Mouse (Mus musculus): ENCODE results near the gene Bud23. TPM values are rescaled to one million over a fixed set of nuclear protein-coding genes. Genes with fewer than 3 reads are reported as not detected.
"Not testable (repeated sequence)": the region's sequence is repeated elsewhere in the genome, so short reads cannot be mapped to it uniquely, and the experiment has no call there.

Gene Bud23
- total RNA-seq, 2 experiments from 2014 or later = 49.0 to 57.9 TPM

DNA sequence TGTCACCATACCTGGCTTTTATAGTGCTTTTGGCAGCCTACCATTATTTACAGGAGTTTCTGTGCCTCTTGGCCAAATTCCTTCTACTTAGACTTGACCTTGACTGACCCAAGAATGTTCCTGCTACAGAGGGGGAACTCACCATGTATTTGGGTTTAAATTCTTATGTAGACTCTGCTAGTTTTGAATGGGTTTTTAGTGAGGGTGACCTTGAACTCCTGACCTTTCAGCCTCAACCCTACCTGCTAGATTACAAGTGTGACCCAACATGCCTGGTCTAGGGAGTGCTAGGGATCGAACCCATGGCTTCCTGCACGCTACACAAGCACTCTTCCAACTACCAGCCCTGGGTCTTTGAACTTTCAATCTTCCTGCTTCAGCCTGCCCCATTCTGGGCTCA lies 7.3 kb upstream of the Bud23 start:
- DNase-seq (ENCODE audit: low spot score in 2 of 2) = no peak

DNA sequence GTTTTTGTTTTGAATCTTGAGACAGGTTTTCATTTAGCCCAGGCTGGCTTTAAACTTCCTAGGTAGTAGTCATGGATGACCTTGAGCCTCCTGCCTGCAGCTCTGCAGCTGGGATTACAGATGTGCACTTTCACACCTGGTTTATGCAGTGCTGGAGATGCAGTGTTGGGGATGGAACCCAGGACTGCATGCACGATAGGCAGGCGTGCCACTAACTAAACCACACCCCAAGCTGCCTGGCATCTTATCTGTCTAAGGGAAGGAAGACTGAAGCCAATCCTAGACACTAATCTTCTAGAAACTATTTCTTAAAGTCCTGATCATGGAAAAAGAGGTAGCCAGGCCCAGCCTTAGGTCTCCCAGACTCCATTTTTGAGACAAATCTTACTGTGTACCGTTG lies 5.7 kb upstream of the Bud23 start:
- DNase-seq (ENCODE audit: low spot score in 2 of 2) = no peak

DNA sequence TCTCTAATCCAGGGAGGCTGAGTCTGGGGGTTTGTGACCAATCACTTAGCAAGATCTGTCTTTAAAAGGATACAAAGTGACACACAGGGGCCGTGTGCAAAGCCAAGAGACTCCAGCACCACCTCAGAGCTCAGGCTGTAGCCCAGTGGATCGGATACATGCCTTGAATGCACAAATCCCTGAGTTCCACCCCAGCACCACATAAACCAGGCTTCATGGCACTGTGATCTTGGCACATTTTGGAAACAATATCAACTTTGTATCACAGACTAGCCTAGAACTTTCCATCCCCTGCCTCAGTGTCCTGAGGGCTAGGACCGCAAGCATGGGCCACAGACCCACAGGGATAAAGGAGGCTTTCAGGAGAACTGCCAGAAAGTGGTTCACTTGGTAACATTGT lies 1.2 kb upstream of the Bud23 start:
- DNase-seq (ENCODE audit: low spot score in 2 of 2) = no peak

DNA sequence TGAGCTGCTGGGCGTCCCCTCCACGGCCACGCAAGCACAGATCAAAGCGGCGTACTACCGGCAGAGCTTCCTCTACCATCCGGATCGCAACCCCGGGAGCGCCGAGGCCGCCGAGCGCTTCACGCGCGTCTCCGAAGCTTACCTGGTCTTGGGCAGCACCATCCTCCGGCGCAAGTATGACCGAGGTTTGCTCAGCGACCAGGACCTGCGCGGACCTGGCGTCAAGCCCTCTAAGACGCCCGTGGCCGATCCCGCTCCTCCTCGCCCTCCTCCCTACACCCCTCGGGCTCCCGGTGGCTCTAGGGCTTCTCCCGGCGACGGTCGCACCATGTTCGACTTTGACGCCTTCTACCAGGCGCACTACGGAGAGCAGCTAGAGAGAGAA lies 385 bp downstream of the Bud23 start:
- DNase-seq (ENCODE audit: low spot score in 2 of 2) = no peak

DNA sequence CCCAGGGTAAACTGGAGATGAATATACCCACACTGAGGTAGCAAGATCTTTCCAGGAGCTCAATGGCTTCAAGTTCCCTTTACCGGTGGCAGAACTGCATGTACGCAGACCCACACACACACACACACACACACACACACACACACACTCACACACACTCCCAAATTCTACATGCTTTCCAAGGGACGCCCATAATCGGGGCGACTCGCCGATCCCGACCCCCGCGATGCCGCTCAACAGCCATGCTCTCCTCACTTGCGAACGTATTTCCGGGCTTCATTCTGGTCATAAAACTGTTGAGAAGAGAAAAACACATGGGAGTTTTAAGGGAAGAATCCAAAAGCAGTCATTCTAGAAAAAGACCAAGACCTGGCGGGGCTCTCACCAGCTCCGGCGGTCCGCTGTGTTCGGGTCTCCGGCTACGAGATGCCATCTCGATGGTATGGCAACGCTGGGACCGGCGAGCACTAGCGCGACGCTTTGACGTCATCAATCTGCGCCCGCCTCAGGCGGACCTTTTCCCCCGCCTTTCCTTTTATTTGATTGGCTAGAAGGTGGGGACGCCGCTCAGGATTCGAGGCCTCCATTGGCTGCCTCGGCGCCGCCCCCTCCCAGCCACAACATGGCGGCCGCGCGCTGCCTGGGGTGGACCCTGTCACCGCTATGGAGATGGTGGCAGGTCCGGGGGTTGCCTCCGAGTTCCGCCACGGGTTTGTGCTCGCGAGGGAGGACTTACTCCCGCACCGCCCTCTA lies 954 bp downstream of the Bud23 start, which contains the start of gene Dnajc30:
TSS of gene Dnajc30 (plus strand) at position 574 of the 753 bp plus-strand sequence.
- DNase-seq (ENCODE audit: low spot score in 2 of 2) = peak; percentile 95 to 99

DNA sequence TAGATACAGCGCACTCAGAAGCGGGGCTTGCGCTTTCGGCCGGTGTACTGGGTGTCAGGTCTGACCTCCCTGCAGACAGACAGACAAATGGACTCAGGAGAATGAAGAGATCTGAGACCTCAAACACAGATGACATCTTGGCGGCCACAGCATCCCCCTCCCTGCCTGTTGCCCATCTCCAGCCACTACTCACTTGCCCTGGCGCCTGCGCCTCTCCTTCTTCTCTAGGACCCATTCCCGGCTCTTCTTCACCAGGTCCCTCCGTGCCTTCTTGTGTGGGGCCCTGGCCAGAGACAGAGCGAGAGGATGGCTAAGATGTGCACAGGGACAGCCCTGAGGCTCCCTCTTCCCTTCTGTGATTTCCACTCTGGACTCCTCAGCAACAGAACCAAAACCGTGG lies 11.4 kb downstream of the Bud23 start:
- no peak for DNase-seq (ENCODE audit: low spot score in 2 of 2)

DNA sequence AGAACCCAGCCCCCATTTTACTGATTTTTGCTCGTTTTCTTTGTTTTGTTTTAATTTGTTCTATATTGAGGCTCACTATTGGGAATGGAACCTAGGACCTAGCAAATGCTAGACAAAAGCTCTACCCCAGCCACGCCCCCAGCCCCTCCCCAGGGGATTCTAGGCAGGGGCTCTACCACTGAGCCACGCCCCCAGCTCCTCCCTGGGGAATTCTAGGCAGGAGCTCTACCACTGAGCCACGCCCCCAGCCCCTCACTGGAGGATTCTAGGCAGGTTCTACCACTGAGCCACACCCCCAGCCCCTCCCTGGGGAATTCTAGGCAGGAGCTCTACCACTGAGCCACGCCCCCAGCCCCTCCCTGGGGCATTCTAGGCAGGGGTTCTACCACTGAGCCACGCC lies 15.5 kb downstream of the Bud23 start:
- DNase-seq (ENCODE audit: low spot score in 2 of 2) = not testable (repeated sequence)

DNA sequence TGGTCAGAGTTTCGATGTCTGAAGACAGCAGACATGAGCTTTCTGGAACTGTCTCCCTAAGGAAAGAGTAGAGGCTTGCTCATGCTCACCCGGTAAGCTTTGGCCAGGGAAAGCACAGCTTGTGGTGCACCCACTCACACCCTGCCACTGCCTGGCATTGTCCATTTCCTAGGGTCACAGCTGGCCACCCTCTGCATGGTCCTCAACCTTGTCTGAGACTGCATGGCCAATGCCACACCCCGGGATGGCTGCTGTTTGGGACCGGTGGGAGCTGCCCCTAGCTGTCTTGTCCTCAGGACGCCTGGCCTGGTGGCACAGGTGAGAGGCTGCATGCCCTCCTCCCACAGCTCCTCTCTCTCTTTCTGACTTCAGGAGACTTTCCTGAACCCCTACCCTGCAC lies 16.2 kb downstream of the Bud23 start:
- DNase-seq (ENCODE audit: low spot score in 2 of 2) = no peak

DNA sequence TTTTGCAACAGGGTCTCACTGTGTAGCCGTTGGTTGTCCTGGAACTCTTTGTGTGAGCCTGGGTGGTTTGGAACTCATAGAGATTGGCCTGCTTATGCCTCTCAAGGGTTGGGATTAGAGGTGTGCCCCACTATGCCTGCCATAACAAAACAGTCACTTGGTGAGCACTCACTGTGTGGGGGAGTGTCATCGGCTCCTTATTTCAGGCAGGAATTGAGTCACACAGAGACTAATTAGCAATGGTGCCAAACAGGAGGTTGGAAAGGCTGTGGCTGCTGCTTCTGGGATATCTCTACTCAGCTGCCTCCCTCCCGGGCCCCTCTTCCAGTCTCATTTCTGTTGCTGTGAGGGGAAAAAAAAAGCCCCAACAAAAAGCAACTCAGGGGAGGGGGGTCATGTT lies 20.2 kb downstream of the Bud23 start:
- DNase-seq (ENCODE audit: low spot score in 2 of 2) = no peak

DNA sequence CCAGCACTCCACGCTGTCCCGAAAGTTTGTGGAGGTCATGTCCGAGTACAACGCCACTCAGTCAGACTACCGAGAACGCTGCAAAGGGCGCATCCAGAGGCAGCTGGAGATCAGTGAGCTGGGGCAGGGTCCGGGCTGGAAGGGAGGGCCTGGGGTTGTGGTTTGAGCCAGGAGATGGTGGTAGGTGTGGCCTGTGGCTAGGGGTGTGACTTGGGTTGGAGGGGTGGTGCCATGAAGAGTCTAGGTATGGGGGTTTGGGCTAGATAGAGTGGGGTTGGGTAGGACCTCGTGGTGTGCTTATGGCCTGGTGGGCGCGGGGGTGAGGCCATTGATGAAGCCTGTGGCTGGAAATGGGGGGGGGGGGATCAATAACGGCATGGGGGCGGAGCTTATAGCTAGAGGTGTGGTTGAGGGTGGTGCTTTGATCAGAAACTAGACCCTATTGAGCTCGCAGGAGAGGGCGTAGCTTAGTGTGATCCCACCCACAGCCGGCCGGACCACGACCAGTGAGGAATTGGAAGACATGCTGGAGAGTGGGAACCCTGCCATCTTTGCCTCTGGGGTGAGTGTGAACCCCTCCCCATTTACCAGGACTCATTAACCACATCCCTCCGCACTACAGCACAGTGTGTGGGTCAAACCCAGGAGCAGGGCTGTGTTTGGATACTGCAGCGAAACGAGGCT lies 22.5 kb downstream of the Bud23 start:
- no peak for DNase-seq (ENCODE audit: low spot score in 2 of 2)

DNA sequence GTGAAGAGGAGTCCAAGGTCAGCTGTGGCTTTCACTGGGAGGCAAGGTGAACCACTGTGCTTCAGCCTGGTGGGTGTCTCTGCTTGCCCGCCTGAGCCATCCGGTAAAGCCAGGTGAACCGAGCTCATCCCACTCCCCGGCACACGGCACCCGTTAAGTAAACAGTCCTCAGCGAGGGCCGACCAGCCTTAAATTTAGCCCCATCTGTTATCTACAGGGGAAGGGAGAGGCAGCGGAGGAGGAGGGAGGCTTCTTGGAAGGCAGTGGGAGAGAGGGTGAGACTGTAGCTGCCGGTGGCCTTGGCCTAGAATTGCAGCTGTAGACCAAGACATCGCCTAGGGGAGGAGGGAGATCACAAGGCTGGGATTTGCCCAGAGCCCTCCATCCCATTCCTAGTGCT lies 24.0 kb downstream of the Bud23 start:
- no peak for DNase-seq (ENCODE audit: low spot score in 2 of 2)

DNA sequence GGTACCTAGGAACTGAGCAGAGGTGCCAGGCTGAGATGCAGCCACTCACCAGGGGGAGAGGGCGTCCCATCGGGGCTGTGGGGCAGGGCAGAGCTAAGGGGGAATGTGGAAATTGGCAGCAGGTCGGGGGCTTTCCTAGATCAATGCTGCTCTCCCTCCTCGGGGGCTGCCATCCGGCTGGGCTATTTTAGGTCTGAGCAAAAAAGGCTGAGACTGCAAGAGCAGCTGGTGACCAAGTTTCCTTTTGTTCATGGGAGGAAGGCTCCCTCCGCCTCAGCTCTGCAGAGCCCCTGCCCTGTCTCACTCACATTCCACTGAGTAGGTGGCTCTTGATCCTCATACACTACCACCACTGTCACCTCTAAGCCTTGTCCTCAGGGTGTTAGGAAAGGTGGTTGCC lies 24.7 kb downstream of the Bud23 start:
- no peak for DNase-seq (ENCODE audit: low spot score in 2 of 2)

DNA sequence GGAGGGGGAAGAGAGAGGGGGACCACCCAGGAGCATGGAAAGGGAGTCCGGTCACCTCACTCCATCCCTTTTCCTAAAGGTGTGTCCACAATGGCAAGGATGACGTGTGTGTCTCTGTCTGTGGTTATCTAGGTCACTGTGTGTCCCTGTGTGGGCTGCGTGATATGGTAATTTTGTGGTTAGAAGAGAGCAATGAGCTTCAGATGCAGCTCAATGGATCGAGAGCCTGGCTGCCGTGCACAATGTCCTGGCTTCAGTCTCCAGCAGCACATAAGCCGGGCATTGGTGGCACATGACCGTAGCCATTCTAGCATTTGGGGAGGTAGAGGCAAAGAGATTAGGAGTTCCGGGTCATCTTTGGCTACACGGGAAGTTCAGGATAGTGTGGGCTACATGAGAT lies 25.2 kb downstream of the Bud23 start:
- no peak for DNase-seq (ENCODE audit: low spot score in 2 of 2)

DNA sequence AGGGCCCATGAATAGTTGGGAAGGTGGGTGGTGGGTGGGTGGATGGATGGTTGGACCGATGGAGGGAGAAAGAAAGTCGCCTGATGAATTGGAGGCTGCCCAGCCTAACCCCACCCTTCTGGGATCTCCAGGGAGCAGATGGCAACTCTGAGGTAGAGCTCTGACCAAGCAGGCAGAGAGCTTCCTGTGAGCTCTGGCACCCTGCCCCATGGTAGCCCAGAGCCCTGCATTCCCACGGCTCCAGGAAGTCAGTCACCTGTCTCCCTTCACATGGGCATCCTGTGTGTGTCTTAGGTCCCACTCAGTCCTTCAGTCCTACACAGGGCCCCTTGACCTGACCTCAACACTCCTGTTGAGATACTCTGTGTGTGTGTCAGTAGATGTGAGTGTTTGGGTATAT lies 26.8 kb downstream of the Bud23 start:
- no peak for DNase-seq (ENCODE audit: low spot score in 2 of 2)

DNA sequence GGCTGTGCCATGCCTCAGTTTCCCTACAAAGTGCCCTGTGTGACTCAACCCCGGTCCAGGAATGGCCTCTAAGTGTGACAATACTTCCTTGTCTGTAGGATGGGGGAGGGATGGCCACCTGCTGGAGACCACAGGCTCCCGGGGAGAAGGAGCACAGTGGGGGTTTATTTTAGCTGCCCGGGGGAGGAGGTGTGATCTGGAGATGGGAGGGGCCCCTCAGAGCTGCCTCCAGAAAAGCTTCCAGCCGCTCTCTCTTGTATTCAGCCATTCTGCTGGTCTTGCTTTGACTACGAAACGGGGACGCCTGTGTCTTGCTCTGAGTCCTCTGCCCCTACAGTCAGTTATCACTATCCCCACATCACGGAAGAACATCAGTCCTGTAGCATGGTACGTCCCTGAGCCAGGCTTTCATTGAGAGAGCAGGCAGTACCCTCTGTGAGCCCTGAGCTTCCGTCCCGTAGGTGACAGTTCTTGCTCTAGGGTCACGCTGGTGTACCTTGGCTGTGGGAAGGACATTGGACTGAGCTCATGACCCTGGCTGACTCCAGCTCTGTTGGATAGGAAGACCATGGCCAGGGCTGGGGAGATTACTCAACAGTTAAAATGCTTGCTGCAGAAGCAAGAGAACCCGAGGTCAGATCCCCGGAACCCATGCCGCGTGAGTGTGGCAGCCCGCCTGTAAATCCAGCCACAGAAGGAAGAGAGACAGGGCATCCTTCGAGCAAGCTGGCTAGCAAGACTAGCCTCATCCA lies 29.0 kb downstream of the Bud23 start:
- DNase-seq (ENCODE audit: low spot score in 2 of 2) = no peak

DNA sequence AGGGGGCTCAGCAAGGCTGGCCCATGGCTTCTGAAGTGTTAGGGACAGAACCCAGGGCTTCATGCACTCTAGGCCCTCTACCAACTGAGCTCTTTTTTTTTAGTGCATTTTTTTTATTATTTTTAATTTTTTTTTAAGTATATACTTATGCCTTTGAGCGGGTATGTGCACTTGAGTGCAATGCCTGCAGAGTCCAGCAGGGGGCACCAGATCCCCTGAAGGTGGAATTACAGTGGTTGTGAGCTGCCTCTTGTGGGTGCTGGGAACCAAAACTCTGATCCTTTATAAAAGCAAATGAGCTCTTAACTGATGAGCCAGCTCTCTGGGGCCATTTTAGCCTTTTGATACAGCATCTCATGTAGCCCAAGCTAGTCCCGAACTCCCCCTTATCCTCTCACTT lies 30.2 kb downstream of the Bud23 start:
- DNase-seq (ENCODE audit: low spot score in 2 of 2) = no peak

DNA sequence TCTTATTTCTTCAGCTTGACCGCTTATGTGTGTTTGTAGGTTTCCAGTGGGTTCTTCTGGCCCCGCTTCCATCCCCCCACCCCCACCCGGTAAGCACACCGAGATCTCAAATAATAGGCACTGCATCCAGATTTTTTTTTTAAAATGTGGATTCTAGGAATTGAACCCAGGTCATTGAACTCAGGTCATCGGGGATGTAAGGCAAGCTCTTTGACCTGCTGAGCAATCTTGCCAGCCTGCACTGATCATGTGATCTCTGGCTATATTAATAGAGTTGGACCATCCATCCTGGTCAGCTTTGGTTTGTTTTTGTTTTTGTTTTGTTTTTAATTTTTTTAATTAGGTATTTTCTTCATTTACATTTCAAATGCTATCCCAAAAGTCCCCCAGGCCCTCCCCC lies 32.2 kb downstream of the Bud23 start:
- no peak for DNase-seq (ENCODE audit: low spot score in 2 of 2)

DNA sequence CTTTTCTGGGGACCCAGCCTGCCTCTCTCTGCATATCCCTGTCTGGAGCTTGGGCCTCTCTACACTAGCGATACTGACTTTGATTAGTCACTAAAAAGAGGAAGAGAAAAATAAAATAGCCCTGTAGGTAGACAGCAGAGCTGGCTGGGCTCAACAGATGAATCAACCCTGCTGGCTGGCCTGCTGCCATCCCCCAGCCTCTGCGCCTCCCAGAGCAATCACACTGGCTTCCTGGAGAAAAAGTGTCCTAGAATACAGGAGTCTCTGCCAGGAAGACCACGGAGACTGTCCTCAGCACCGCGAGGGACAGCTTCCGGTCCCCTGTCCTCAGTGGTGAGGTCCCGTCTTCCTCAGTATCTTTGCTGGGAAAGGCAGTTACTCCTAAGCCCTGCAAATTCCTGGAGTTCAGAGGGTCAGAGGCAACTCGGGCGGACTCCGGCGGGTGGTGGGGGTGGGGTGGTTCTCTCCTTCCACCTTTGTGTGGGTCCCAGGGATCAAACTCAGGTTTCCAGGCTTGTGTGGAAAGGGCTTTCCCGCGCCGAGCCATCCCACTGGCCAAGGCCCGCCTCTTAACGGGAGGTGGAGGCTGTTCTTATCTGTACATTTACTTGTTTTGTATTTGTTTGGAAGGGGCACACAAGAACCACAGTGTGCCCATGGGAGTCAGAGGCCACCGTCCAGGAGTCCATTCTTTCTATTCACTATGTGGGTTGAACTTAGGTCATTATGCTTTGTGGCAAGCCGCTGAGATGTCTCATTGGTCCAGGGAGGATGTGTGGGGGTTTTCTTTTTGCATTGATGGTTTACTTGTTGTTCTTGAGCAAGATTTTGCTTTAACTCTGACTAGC lies 35.5 kb downstream of the Bud23 start:
- peak; percentile 54 to 75 for DNase-seq (ENCODE audit: low spot score in 2 of 2)

DNA sequence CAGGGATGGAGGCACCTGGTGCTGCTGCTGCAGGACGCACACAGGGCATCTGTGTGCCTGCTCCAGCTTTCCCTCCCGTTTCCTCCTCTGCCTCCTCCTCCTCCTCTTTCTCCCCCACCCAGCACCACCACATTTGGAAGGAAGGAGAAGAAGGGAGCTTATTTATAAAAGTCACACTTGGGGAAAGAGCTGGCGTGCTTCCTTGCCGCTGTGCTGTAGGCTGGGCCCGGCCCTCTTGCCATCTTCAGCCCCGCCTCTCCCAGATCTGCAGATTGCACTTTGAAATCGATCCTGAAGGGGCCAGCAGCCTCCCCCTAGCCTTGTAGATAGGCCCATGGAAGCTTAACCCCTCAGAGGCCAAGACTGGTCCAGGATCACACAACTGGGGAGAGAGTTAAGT lies 38.9 kb downstream of the Bud23 start:
- DNase-seq (ENCODE audit: low spot score in 2 of 2) = no peak

DNA sequence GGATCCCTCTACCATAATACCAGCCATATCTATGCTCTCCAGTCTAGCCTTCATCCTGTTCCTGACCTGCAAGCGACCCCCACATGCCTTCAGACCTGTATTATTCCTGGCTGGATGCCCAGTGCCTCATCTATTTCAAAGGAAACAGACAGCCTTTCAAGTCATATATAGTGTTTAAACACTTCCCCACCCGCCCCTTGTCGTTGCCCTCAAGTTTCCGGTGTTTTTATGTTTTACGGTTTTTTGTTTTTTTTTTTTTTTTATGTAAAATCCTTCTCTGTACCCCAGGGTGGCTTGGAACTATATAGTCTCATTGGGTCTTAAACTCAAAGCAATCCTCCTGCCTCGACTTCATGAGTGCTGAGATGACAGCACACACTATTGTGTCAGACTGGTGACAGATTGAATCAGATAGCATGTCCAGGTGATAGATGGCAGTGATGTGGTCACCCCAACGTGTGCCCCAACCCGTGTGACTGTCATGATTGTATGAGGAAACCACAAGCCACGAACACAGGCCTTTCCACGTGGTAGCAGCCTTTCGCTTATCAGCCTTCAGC lies 40.0 kb downstream of the Bud23 start:
- no peak for DNase-seq (ENCODE audit: low spot score in 2 of 2)
